Mouse (Mus musculus) megakaryocyte, embryonic 14.5 days (primary cell): ENCODE measurements around the gene Plxdc2.

Source experiments
- FLI1 ChIP-seq: IDR thresholded peaks from 2 replicates; pipeline ENCODE4 v1.6.1; 2012; ENCODE audit warnings: low read length, inconsistent platforms, mixed read lengths
- GATA1 ChIP-seq: IDR thresholded peaks from 3 replicates; pipeline ENCODE4 v1.6.1; 2012; ENCODE audit warnings: mixed read lengths, low read length, inconsistent platforms, borderline replicate concordance

DNA sequence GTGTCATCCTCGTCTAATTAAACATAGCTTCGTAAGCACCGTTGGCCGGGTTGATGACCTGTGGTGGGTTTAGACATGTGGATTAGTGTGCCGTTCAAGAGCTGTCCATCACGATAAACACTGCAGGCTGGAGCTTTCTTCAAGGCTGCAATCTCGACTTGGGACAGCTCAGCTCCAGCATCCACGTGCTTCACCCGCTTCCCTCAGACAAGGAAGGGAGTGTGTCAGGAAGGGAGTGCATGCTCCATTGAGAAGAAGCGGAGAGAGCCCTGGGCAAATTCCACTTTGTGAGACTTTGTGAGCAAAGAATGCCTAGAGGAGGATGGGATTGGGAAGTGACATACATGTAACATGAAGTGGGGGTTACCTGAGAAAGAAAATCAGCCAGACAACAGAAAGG, 42.8 kb downstream of the Plxdc2 start:
- no peak for TF ChIP-seq GATA1
- no peak for TF ChIP-seq FLI1
